ENCODE assay signal across 9 mouse cellular contexts in genomic region chr2:158079843-158080395, GRCm38 (mm10). TPM values are rescaled to one million over a fixed set of nuclear protein-coding genes. Genes with fewer than 3 reads are reported as not detected.
A peak's percentile ranks its signal among the peaks of the same experiment; 100 is the strongest.
DNase-seq lines count a peak whose midpoint lies in the region; ATAC-seq and TF ChIP-seq lines count a peak whose summit lies in the region.
"Had no signal": no experiment of that assay in that cellular context is flagged by ENCODE, and none has a peak within 500 bp of the region (broad histone marks: within the 10 kb centered on the region; RNA-seq: fewer than 3 reads in every experiment).

No protein-coding gene starts in this region.

- intact Hi-C loops in left cerebral cortex, adult 2 months (cut with DNase I), result no loop called here
- intact Hi-C loops in left cerebral cortex, postnatal 36 days (cut with DNase I), result no loop called here

- peaks cover 30% of the 10 kb centered on the region for H3K36me3 ChIP-seq in intestine, embryonic 14.5 days (ENCODE audit: control insufficient read depth, insufficient read depth, low read length)

- peak; percentile 10; the same call in 1 of the 2 replicates for TF ChIP-seq CTCF in left cerebral cortex, adult 2 months (IDR thresholded peaks at IDR 0.05)
- TF ChIP-seq CTCF in bone marrow, adult 2 months (IDR thresholded peaks at IDR 0.05; ENCODE audit: control insufficient read depth, insufficient read depth, low read length), result no peak

- H3K9me3 ChIP-seq in intestine, embryonic 14.5 days (ENCODE audit: control insufficient read depth, low read length), result no peaks in the 10 kb centered on the region

- DNase-seq in left cerebral cortex, adult 2 months (ENCODE audit: extremely low spot score in 1 of 2, low spot score in 2 of 2), result no peak
- no peak for DNase-seq in left cerebral cortex, postnatal 36 days (ENCODE audit: low spot score in 2 of 2)
- DNase-seq in intestine, embryonic 14.5 days (ENCODE audit: low spot score), result no peak
- DNase-seq in layer of hippocampus, adult 11-12 months (ENCODE audit: low spot score), result no peak
- DNase-seq: gastrocnemius, postnatal 36 days had no signal

- ATAC-seq in intestine, embryonic 14.5 days (replicated peaks; ENCODE audit: low FRiP score, low TSS enrichment, low read depth), result peak; percentile 28; the same call in 1 of the 2 replicates
- 0 out of 2 replicates have a peak, but pooled peaks have one; percentile 38 for ATAC-seq in monocyte, adult 5-6 weeks (replicated peaks; ENCODE audit: insufficient number of reproducible peaks, low FRiP score, low TSS enrichment, poor library complexity, severe bottlenecking)
- no peak for ATAC-seq in erythroid progenitor cell, adult 5-6 weeks (replicated peaks; ENCODE audit: low FRiP score, poor library complexity, severe bottlenecking)

- H3K4me1 ChIP-seq in bone marrow, adult 2 months (ENCODE audit: control insufficient read depth, insufficient read depth, low read length), result peaks cover 7% of the 10 kb centered on the region; the same call in 1 of the 2 replicates
- H3K4me1 ChIP-seq in intestine, embryonic 14.5 days (replicated peaks; ENCODE audit: control insufficient read depth, insufficient read depth, low read length), result peaks cover 11% of the 10 kb centered on the region; the same call in 1 of the 2 replicates

- no peak overlapping the region for H3K4me3 ChIP-seq in left cerebral cortex, adult 2 months
- H3K4me3 ChIP-seq in bone marrow, adult 2 months (replicated peaks; ENCODE audit: control insufficient read depth, low read depth, low read length), result no peak overlapping the region
- H3K4me3 ChIP-seq in intestine, embryonic 14.5 days (ENCODE audit: low read depth, low read length), result no peak overlapping the region
- H3K4me3 ChIP-seq: myocyte had no signal

- H3K4me2 ChIP-seq in intestine, embryonic 14.5 days (ENCODE audit: low read length), result no peak overlapping the region

- TF ChIP-seq POLR2A in bone marrow, adult 2 months (IDR thresholded peaks at IDR 0.05; ENCODE audit: borderline replicate concordance, control insufficient read depth, low read depth, low read length), result no peak

- H3K27me3 ChIP-seq in intestine, embryonic 14.5 days (replicated peaks; ENCODE audit: control insufficient read depth, insufficient read depth, low read length), result no peaks in the 10 kb centered on the region

- WGBS in bone marrow, adult 2 months, result 50% methylated on average over 9 of the region's 9 CpGs
- 44% methylated on average over 9 of the region's 9 CpGs for WGBS in intestine, embryonic 14.5 days

- no peak overlapping the region for H3K27ac ChIP-seq in left cerebral cortex, adult 2 months
- H3K27ac ChIP-seq in bone marrow, adult 2 months (ENCODE audit: control insufficient read depth, insufficient read depth, low read depth, low read length, poor library complexity), result peak overlapping the region; percentile 28; the same call in 1 of the 2 replicates
- peak overlapping the region; percentile 22 for H3K27ac ChIP-seq in intestine, embryonic 14.5 days (ENCODE audit: low read depth)

- H3K9ac ChIP-seq in intestine, embryonic 14.5 days (ENCODE audit: low read length), result no peak overlapping the region

RNA-seq across cellular contexts. Expression of gene Rprd1b, which starts 51.6 kb away (rescaled TPM):
- total RNA-seq in left cerebral cortex, adult 2 months (2021), result 10 to 100 TPM; 58.3 to 61.4 TPM
- total RNA-seq in left cerebral cortex, postnatal 36 days (2021), result 10 to 100 TPM; 50.9 to 58.1 TPM
- polyA plus RNA-seq in bone marrow, adult 2 months (2011; ENCODE audit: insufficient read depth, insufficient read length, low replicate concordance, missing spikeins), result 8.6 and 10.8 TPM in 2 replicates
- polyA plus RNA-seq in intestine, embryonic 14.5 days (2014; fragmentation: Nextera tagmentation; extraction: Ambion mirVana), result 44.6 and 48.2 TPM in 2 replicates
- 14.4 to 21.6 TPM (median 19.4 TPM) in 3 replicates for total RNA-seq in monocyte, adult 5-6 weeks (2017)
- total RNA-seq in erythroid progenitor cell, adult 5-6 weeks (2015; ENCODE audit: low replicate concordance), result 50.1 and 57.0 TPM in 2 replicates
- total RNA-seq in erythroid progenitor cell, adult 5-6 weeks (2017; ENCODE audit: low replicate concordance), result 34.4 and 44.5 TPM in 2 replicates

RNA-seq across cellular contexts. Expression of gene Tti1, which starts 51.7 kb away (rescaled TPM):
- total RNA-seq in left cerebral cortex, adult 2 months (2021), result 10 to 100 TPM; 20.6 to 22.7 TPM
- 10 to 100 TPM; 19.7 to 21.1 TPM for total RNA-seq in left cerebral cortex, postnatal 36 days (2021)
- polyA plus RNA-seq in bone marrow, adult 2 months (2011; ENCODE audit: insufficient read depth, insufficient read length, low replicate concordance, missing spikeins), result 8.6 and 13.0 TPM in 2 replicates
- 24.4 and 25.5 TPM in 2 replicates for polyA plus RNA-seq in intestine, embryonic 14.5 days (2014; fragmentation: Nextera tagmentation; extraction: Ambion mirVana)
- 15.8 to 31.3 TPM (median 19.1 TPM) in 3 replicates for total RNA-seq in monocyte, adult 5-6 weeks (2017)
- 13.7 and 18.4 TPM in 2 replicates for total RNA-seq in erythroid progenitor cell, adult 5-6 weeks (2015; ENCODE audit: low replicate concordance)
- 9.2 and 16.4 TPM in 2 replicates for total RNA-seq in erythroid progenitor cell, adult 5-6 weeks (2017; ENCODE audit: low replicate concordance)
